Mouse (Mus musculus) liver, embryonic 14.5 days (tissue): ENCODE measurements around the gene Corin. TPM values are rescaled to one million over a fixed set of nuclear protein-coding genes. Genes with fewer than 3 reads are reported as not detected.

Experiments
- ATAC-seq: fragments of 200-750 bp; cut with Nextera tagmentation; 2 replicates; pipeline ENCODE4 v1.8.0; 2017; ENCODE audit warnings: moderate number of reproducible peaks, mild to moderate bottlenecking, moderate library complexity; ENCODE audit not compliant: insufficient read depth
- DNase-seq, 3 experiments: peaks; one replicate each; pipeline ENCODE4 v3.0.0-alpha.2; 2012 to 2013; ENCODE audit warnings: low read depth in 3 of 3, low spot score in 3 of 3
- H3K27ac ChIP-seq: fragments of 300-500 bp; sonication (generic); 2 replicates; pipeline ENCODE4 v1.5.1; 2014; ENCODE audit warnings: moderate library complexity, mild to moderate bottlenecking, control low read depth, inconsistent platforms
- H3K27me3 ChIP-seq: fragments of 300-500 bp; sonication (generic); 2 replicates; pipeline ENCODE4 v1.6.1; 2014; ENCODE audit warnings: mild to moderate bottlenecking, low read length, moderate library complexity; ENCODE audit not compliant: control insufficient read depth, insufficient read depth
- H3K36me3 ChIP-seq: fragments of 300-500 bp; sonication (generic); replicated peaks from 2 replicates; pipeline ENCODE4 v1.6.1; 2014; ENCODE audit warnings: low read depth; ENCODE audit not compliant: control insufficient read depth, insufficient read depth
- H3K4me1 ChIP-seq, 2 experiments: fragments of 200-500 bp in 1 of 2; fragments of 300-500 bp in 1 of 2; sonication (generic) in 1 of 2; replicated peaks; 2 replicates each; pipeline ENCODE4 v1.6.1; 2012 to 2014; ENCODE audit warnings: antibody characterized with exemption in 1 of 2, inconsistent platforms in 1 of 2, low read length in 1 of 2; ENCODE audit not compliant: control insufficient read depth in 2 of 2, insufficient read depth in 2 of 2
- H3K4me2 ChIP-seq: fragments of 300-500 bp; sonication (generic); 2 replicates; pipeline ENCODE4 v1.6.1; 2014; ENCODE audit warnings: low read depth, mild to moderate bottlenecking, control low read depth, moderate library complexity
- H3K4me3 ChIP-seq, 2 experiments: fragments of 200-500 bp in 1 of 2; fragments of 300-500 bp in 1 of 2; sonication (generic) in 1 of 2; 2 replicates each; pipeline ENCODE4 v1.5.1; 2012 to 2014; ENCODE audit warnings: low read depth in 2 of 2, low read length in 2 of 2, mild to moderate bottlenecking in 2 of 2, control low read depth in 1 of 2, inconsistent platforms in 1 of 2, moderate library complexity in 1 of 2; ENCODE audit not compliant: insufficient read depth in 1 of 2
- H3K9ac ChIP-seq: fragments of 300-500 bp; sonication (generic); replicated peaks from 2 replicates; pipeline ENCODE4 v1.6.1; 2014; ENCODE audit warnings: mild to moderate bottlenecking, control low read depth, moderate library complexity
- H3K9me3 ChIP-seq: fragments of 300-500 bp; sonication (generic); 2 replicates; pipeline ENCODE4 v1.6.1; 2016; ENCODE audit warnings: low read length, mixed read lengths; ENCODE audit not compliant: control insufficient read depth
- CTCF ChIP-seq: IDR thresholded peaks from 2 replicates; pipeline ENCODE4 v1.5.1; 2016; ENCODE audit warnings: antibody characterized with exemption, low read depth, control low read depth
- EP300 ChIP-seq: IDR thresholded peaks from 2 replicates; pipeline ENCODE4 v1.6.1; 2016; ENCODE audit warnings: antibody characterized with exemption, low read depth
- WGBS: fragments of 180-500 bp; shearing (Covaris S2); extraction: QIAGEN DNeasy Blood & Tissue Kit; methylation state at CpG from one replicate; pipeline ENCODE4 v1.1.7; 2014; ENCODE audit not compliant: insufficient replicate concordance; 5-methylcytosine and 5-hydroxymethylcytosine counted together
- polyA plus RNA-seq, 2 experiments: library from polyadenylated mRNA; depleted of rRNA in 1 of 2; stranded (reverse) in 1 of 2; unstranded in 1 of 2; fragments of >200 nt; fragmentation: Nextera tagmentation in 1 of 2; extraction: Ambion mirVana in 1 of 2; gene quantifications; 2 replicates each; pipeline versions ENCODE4 v1.2.1 to v1.2.3; 2012 to 2014

Gene Corin
- polyA plus RNA-seq, 2 experiments = 0.08 to 0.09 TPM

DNA sequence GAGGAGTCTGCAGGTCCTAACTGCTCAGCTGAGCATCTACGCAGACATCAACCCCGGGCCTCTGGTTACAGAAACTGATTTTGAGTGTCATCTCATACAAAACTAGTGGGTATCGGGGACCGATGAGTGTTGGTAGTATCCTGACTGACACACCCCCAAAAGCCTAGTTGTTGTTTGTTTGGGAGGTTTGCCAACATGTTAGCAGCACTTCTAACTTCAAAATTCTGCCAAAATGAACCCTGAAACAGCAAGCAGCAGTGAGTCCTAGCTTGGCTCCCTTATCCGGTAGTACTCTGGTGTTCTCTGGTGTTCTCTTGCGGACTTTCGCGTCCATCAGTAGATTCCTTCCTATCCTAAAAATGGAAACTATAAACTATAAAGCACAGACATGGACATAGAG is 1.5 kb downstream of the Corin start:
- Histone ChIP-seq H3K4me3 (no peak overlapping the region), H3K9me3 (no peaks in the 10 kb centered on the region), H3K4me1 (no peaks in the 10 kb centered on the region), H3K4me2 (no peak overlapping the region), H3K9ac (no peak overlapping the region), H3K27me3 (peaks cover 19% of the 10 kb centered on the region), H3K36me3 (no peaks in the 10 kb centered on the region), H3K27ac (no peak overlapping the region)
- DNase-seq (no peak), ATAC-seq (no peak)
- WGBS = 69% methylated on average over 8 of the region's 8 CpGs
- TF ChIP-seq CTCF (no peak), EP300 (no peak)

GRCm38 (mm10) chr5:72501763-72502162 is 2.5 kb downstream of the Corin start:
- H3K27me3 ChIP-seq = peaks cover 19% of the 10 kb centered on the region
- H3K36me3 ChIP-seq = no peaks in the 10 kb centered on the region
- H3K9me3 ChIP-seq = no peaks in the 10 kb centered on the region
- WGBS = 37% methylated on average over 3 of the region's 3 CpGs
- DNase-seq (no peak), ATAC-seq (no peak)
- H3K4me3 ChIP-seq = no peak overlapping the region
- no peak for TF ChIP-seq CTCF
- TF ChIP-seq EP300 = no peak
- no peak overlapping the region for H3K27ac ChIP-seq
- no peak overlapping the region for H3K4me2 ChIP-seq
- no peaks in the 10 kb centered on the region for H3K4me1 ChIP-seq
- no peak overlapping the region for H3K9ac ChIP-seq

- TF ChIP-seq CTCF = no peak
- TF ChIP-seq EP300 = no peak
- ATAC-seq (no peak), DNase-seq (no peak)
- Histone ChIP-seq H3K4me3 (no peak overlapping the region), H3K4me1 (no peaks in the 10 kb centered on the region), H3K27me3 (peaks cover 6% of the 10 kb centered on the region), H3K27ac (no peak overlapping the region), H3K9me3 (no peaks in the 10 kb centered on the region), H3K36me3 (no peaks in the 10 kb centered on the region), H3K9ac (no peak overlapping the region), H3K4me2 (no peak overlapping the region)
- 58% methylated on average over 10 of the region's 10 CpGs for WGBS
These were observed 6.0 kb downstream of the Corin start for GRCm38 (mm10) chr5:72498271-72498670.

DNA sequence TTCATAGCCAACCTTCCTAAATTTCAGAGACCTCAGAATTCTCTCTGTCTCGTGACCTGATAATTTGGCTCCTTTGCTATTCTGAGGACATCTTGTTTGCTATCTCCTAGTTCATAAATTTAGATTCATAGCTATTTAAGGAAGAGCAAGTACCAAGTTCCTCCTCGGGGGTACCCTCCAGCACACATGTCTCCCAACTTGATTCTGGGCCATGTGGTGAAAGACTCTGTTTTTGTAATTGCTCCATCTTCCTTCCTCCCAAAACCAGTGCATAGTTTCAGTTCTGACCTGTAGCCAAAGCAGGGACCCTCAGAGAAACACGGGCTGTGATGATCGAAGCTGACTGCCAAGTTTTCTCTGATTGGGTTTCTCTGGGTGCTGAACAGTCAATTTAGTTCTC is 7.5 kb downstream of the Corin start:
- Histone ChIP-seq H3K27ac (no peak overlapping the region), H3K27me3 (no peaks in the 10 kb centered on the region), H3K9ac (no peak overlapping the region), H3K4me2 (no peak overlapping the region), H3K4me3 (no peak overlapping the region), H3K4me1 (no peaks in the 10 kb centered on the region), H3K36me3 (no peaks in the 10 kb centered on the region), H3K9me3 (no peaks in the 10 kb centered on the region)
- WGBS = 34% methylated on average over 4 of the region's 4 CpGs
- no peak for DNase-seq
- ATAC-seq = no peak
- no peak for TF ChIP-seq CTCF
- TF ChIP-seq EP300 = no peak

DNA sequence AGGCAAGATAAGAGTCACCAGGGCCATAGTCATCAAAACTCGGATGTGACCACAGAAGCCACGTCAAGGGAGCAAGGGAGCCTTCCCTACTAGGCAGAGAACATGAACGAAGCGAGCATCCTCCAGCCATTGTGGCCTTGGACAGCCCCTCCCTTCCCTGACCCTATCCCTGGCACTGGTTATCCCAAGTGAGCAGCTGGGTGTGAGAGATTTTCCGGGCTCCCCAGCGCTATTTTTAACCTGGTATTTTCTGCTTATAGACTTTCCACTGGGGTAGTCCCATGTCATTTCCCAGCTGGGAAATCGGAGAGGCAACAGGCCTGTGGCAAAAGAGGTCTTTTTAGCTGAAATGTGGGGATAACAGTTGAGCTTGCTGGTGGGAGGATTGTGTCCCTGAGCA is 10.4 kb downstream of the Corin start:
- Histone ChIP-seq H3K4me1 (no peaks in the 10 kb centered on the region), H3K4me2 (no peak overlapping the region), H3K36me3 (no peaks in the 10 kb centered on the region), H3K27me3 (no peaks in the 10 kb centered on the region), H3K9ac (no peak overlapping the region), H3K27ac (no peak overlapping the region), H3K4me3 (no peak overlapping the region), H3K9me3 (no peaks in the 10 kb centered on the region)
- DNase-seq (no peak), ATAC-seq (no peak)
- no peak for TF ChIP-seq EP300
- TF ChIP-seq CTCF = no peak
- WGBS = 56% methylated on average over 7 of the region's 7 CpGs

GRCm38 (mm10) chr5:72491232-72491631 is 13.0 kb downstream of the Corin start:
- WGBS = 28% methylated on average over 2 of the region's 2 CpGs
- Histone ChIP-seq H3K27ac (no peak overlapping the region), H3K4me1 (no peaks in the 10 kb centered on the region), H3K9me3 (no peaks in the 10 kb centered on the region), H3K4me3 (no peak overlapping the region), H3K9ac (no peak overlapping the region), H3K36me3 (no peaks in the 10 kb centered on the region), H3K27me3 (no peaks in the 10 kb centered on the region), H3K4me2 (no peak overlapping the region)
- no peak for DNase-seq
- ATAC-seq = no peak
- TF ChIP-seq EP300 (no peak), CTCF (no peak)
